Mouse (Mus musculus) c-Kit-positive CD71-positive TER-119-negative erythroid progenitor cells, embryonic 14.5 days (primary cell): ENCODE measurements around the gene Trim75.

ENCODE experiments used
- DNase-seq: peaks from one replicate; pipeline ENCODE4 v3.0.0-alpha.2; 2013; ENCODE audit warnings: low read depth

Gene Trim75

DNA sequence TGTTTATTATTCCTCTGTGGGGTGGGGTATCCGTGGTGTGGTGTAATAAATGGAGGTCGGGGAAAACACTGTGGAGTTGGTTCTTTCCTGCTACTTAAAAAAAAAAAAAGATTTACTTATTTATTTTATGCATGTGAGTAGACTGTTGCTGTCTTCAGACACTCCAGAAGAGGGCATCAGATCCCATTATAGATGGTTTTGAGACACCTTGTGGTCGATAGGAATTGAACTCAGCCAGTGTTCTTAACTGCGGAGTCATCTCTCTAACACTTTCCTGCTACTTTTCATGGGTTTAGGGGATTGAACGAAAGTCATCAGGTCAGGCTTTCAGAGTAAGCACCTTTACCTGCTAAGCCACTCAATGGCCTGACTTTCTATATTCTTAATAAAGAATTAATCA, 42.8 kb downstream of the Trim75 start:
- no peak for DNase-seq

DNA sequence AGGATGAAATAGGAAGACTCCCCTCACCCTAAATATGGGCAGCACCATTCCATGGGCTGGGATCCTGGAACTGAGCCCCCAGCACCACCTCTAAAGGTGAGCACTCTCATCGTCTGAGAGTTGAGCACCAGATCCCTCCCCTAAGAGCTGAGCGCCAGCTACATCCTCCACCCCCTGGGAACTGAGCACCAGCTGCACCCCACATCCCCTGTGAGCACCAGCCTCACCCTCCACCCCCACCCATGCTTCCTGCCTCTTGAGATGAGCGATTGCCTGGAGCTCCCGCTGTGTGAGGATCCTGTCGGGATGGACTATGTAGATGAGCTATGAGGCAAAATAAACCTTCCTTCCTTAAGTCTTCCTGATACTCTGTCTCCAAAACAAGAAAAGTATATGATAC, 44.7 kb downstream of the Trim75 start:
- DNase-seq: no peak

DNA sequence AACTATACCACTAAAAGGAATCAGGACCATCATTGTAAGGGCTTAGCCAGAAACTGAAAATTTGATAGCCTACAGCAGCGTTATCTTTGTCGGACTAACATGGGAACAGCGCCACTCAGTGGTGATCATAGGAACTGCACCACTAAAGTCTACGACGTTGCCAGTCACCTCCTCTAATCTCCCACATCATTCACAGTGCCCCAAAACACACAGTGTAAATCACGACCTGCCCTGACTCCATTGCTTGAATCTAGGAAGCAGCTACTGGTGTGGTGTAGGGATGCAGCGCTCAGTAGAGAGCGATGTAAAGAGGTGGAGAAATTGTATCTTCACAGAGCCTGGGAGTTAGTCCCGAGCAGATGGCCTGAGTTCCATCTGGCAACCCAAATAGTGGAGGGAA, 46.1 kb downstream of the Trim75 start:
- peak; percentile 62 for DNase-seq

DNA sequence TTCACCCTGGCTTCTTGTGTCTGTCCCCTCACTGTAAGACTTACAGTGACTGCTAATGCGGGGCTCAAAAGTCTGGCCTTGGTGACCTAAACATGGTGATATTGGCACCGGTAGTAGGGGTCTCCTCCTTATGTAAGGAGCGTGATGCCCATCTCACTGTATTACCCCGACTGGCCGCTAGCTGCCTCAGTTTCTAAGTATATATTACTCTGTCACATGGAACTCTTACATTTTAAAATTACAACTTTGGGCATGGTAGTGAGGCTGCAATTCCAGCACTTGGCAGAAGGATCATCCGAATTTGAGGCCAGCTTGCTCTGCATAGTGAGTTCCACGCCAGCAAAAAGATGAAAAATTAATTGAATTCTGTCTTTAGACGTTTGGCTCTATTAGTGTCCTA, 46.6 kb downstream of the Trim75 start:
- DNase-seq: no peak

DNA sequence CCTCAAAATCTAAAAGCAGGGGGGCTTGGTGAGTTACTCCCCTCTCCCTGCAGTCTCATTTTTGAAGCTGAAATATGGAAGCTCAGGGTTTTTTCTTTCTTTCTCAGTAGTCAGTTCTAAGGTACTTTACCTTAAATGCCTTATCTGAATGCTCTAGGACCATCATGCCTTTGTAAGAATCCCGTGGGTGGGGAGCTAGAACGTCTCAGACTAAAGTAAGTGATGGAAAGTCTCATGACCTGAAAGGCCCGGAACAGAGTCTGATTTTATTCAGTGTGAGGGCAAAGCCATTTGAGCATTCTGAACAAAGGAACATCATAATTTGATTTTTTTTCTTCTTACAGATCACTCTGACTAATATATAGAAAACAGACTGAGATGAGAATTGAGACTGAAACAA, 52.6 kb downstream of the Trim75 start:
- DNase-seq: no peak
